Mouse (Mus musculus) midbrain, embryonic 13.5 days (tissue): ENCODE results near the gene Dapl1. TPM values are rescaled to one million over a fixed set of nuclear protein-coding genes. Genes with fewer than 3 reads are reported as not detected.
A peak's percentile ranks its signal among the peaks of the same experiment; 100 is the strongest.

Experiments
- ATAC-seq: fragments of 200-750 bp; cut with Nextera tagmentation; 2 replicates; pipeline ENCODE4 v1.8.0; 2017; ENCODE audit warnings: mild to moderate bottlenecking, moderate TSS enrichment, moderate library complexity
- H3K27ac ChIP-seq: fragments of 300-500 bp; sonication (generic); 2 replicates; pipeline ENCODE4 v1.5.1; 2015; ENCODE audit warnings: inconsistent platforms, mild to moderate bottlenecking, moderate library complexity
- H3K27me3 ChIP-seq: fragments of 300-500 bp; sonication (generic); 2 replicates; pipeline ENCODE4 v1.6.1; 2015; ENCODE audit warnings: mild to moderate bottlenecking, inconsistent platforms
- H3K36me3 ChIP-seq: fragments of 300-500 bp; sonication (generic); 2 replicates; pipeline ENCODE4 v1.6.1; 2015; ENCODE audit warnings: mild to moderate bottlenecking, inconsistent platforms
- H3K4me1 ChIP-seq: fragments of 300-500 bp; sonication (generic); replicated peaks from 2 replicates; pipeline ENCODE4 v1.6.1; 2015; ENCODE audit warnings: inconsistent platforms
- H3K4me2 ChIP-seq: fragments of 300-500 bp; sonication (generic); replicated peaks from 2 replicates; pipeline ENCODE4 v1.6.1; 2015; ENCODE audit warnings: moderate library complexity, mild to moderate bottlenecking, inconsistent platforms
- H3K4me3 ChIP-seq: fragments of 300-500 bp; sonication (generic); replicated peaks from 2 replicates; pipeline ENCODE4 v1.5.1; 2015; ENCODE audit warnings: mild to moderate bottlenecking, inconsistent platforms
- H3K9ac ChIP-seq: fragments of 300-500 bp; sonication (generic); replicated peaks from 2 replicates; pipeline ENCODE4 v1.6.1; 2015; ENCODE audit warnings: mild to moderate bottlenecking, inconsistent platforms
- H3K9me3 ChIP-seq: fragments of 300-500 bp; sonication (generic); 2 replicates; pipeline ENCODE4 v1.6.1; 2016; ENCODE audit warnings: mild to moderate bottlenecking, inconsistent platforms
- WGBS: fragments of 180-500 bp; shearing (Covaris S2); methylation state at CpG from one replicate; pipeline ENCODE4 v1.1.7; 2015; 5-methylcytosine and 5-hydroxymethylcytosine counted together
- polyA plus RNA-seq: library from polyadenylated mRNA; unstranded; fragments of >200 nt; fragmentation: Nextera tagmentation; extraction: Ambion mirVana; gene quantifications from 2 replicates; pipeline ENCODE4 v1.2.1, GENCODE M21; 2015

Dapl1 gene
- polyA plus RNA-seq, 1 experiment from 2014 or later, result 0.50 TPM

- ATAC-seq, result no peak
- Histone ChIP-seq H3K4me1 (no peaks in the 10 kb centered on the region), H3K27ac (no peak overlapping the region), H3K4me2 (no peak overlapping the region), H3K4me3 (no peak overlapping the region), H3K36me3 (no peaks in the 10 kb centered on the region), H3K27me3 (no peaks in the 10 kb centered on the region), H3K9me3 (no peaks in the 10 kb centered on the region), H3K9ac (no peak overlapping the region)
- 60% methylated on average over 3 of the region's 3 CpGs for WGBS
These were observed 32.4 kb upstream of the Dapl1 start for GRCm38 (mm10) chr2:59452102-59452501.

- ATAC-seq, result no peak
- 91% methylated on average over 6 of the region's 6 CpGs for WGBS
These were observed 22.4 kb upstream of the Dapl1 start for GRCm38 (mm10) chr2:59462086-59462485.

GRCm38 (mm10) chr2:59463428-59464182, 20.8 kb upstream of the Dapl1 start:
- Histone ChIP-seq H3K4me1 (0 out of 2 replicates have a peak, but pooled peaks cover 3% of the 10 kb centered on the region), H3K4me2 (no peak overlapping the region), H3K27ac (no peak overlapping the region), H3K9me3 (no peaks in the 10 kb centered on the region), H3K4me3 (no peak overlapping the region), H3K27me3 (no peaks in the 10 kb centered on the region), H3K9ac (no peak overlapping the region), H3K36me3 (no peaks in the 10 kb centered on the region)
- no peak for ATAC-seq
- 76% methylated on average over 12 of the region's 12 CpGs for WGBS

More at GRCm38 (mm10) chr2:59462086-59462485, 22.4 kb upstream of the Dapl1 start:
- Histone ChIP-seq H3K27ac (no peak overlapping the region), H3K9me3 (no peaks in the 10 kb centered on the region), H3K27me3 (no peaks in the 10 kb centered on the region), H3K36me3 (no peaks in the 10 kb centered on the region), H3K4me3 (no peak overlapping the region), H3K9ac (no peak overlapping the region), H3K4me2 (no peak overlapping the region), H3K4me1 (0 out of 2 replicates have a peak, but pooled peaks cover 3% of the 10 kb centered on the region)

- Histone ChIP-seq H3K4me2 (no peak overlapping the region), H3K36me3 (no peaks in the 10 kb centered on the region), H3K9me3 (no peaks in the 10 kb centered on the region), H3K4me1 (0 out of 2 replicates have a peak, but pooled peaks cover 3% of the 10 kb centered on the region), H3K27ac (no peak overlapping the region), H3K4me3 (no peak overlapping the region), H3K27me3 (no peaks in the 10 kb centered on the region), H3K9ac (no peak overlapping the region)
- no peak for ATAC-seq
- WGBS, result 31% methylated on average over 5 of the region's 5 CpGs
These were observed 18.8 kb upstream of the Dapl1 start for GRCm38 (mm10) chr2:59465671-59466070.

- Histone ChIP-seq H3K4me3 (no peak overlapping the region), H3K4me1 (0 out of 2 replicates have a peak, but pooled peaks cover 7% of the 10 kb centered on the region), H3K27me3 (no peaks in the 10 kb centered on the region), H3K4me2 (no peak overlapping the region), H3K9ac (no peak overlapping the region), H3K36me3 (no peaks in the 10 kb centered on the region), H3K9me3 (no peaks in the 10 kb centered on the region), H3K27ac (no peak overlapping the region)
- 89% methylated on average over 5 of the region's 5 CpGs for WGBS
- ATAC-seq, result no peak
These were observed 18.1 kb upstream of the Dapl1 start for GRCm38 (mm10) chr2:59466358-59466757.

GRCm38 (mm10) chr2:59467085-59467484, 17.4 kb upstream of the Dapl1 start:
- 76% methylated on average over 4 of the region's 4 CpGs for WGBS
- Histone ChIP-seq H3K27ac (no peak overlapping the region), H3K9ac (no peak overlapping the region), H3K36me3 (no peaks in the 10 kb centered on the region), H3K4me2 (no peak overlapping the region), H3K4me3 (no peak overlapping the region), H3K27me3 (no peaks in the 10 kb centered on the region), H3K9me3 (no peaks in the 10 kb centered on the region), H3K4me1 (0 out of 2 replicates have a peak, but pooled peaks cover 7% of the 10 kb centered on the region)
- ATAC-seq, result no peak

- 88% methylated on average over 6 of the region's 6 CpGs for WGBS
- no peak overlapping the region for H3K9ac ChIP-seq
- H3K4me2 ChIP-seq, result no peak overlapping the region
- 0 out of 2 replicates have a peak, but pooled peaks cover 7% of the 10 kb centered on the region for H3K4me1 ChIP-seq
- H3K4me3 ChIP-seq, result no peak overlapping the region
- H3K36me3 ChIP-seq, result no peaks in the 10 kb centered on the region
- no peak for ATAC-seq
- H3K27me3 ChIP-seq, result no peaks in the 10 kb centered on the region
- no peaks in the 10 kb centered on the region for H3K9me3 ChIP-seq
- no peak overlapping the region for H3K27ac ChIP-seq
These were observed 16.5 kb upstream of the Dapl1 start for GRCm38 (mm10) chr2:59467976-59468375.

GRCm38 (mm10) chr2:59469590-59470245, 14.7 kb upstream of the Dapl1 start:
- H3K4me1 ChIP-seq, result 0 out of 2 replicates have a peak, but pooled peaks cover 3% of the 10 kb centered on the region
- no peaks in the 10 kb centered on the region for H3K9me3 ChIP-seq
- no peak overlapping the region for H3K4me2 ChIP-seq
- H3K27me3 ChIP-seq, result no peaks in the 10 kb centered on the region
- no peak for ATAC-seq
- no peaks in the 10 kb centered on the region for H3K36me3 ChIP-seq
- no peak overlapping the region for H3K9ac ChIP-seq
- no peak overlapping the region for H3K4me3 ChIP-seq
- WGBS, result 56% methylated on average over 8 of the region's 8 CpGs
- H3K27ac ChIP-seq, result no peak overlapping the region

GRCm38 (mm10) chr2:59470326-59471031, 14.0 kb upstream of the Dapl1 start:
- no peak overlapping the region for H3K9ac ChIP-seq
- H3K4me3 ChIP-seq, result no peak overlapping the region
- no peaks in the 10 kb centered on the region for H3K36me3 ChIP-seq
- 0 out of 2 replicates have a peak, but pooled peaks cover 3% of the 10 kb centered on the region for H3K4me1 ChIP-seq
- 69% methylated on average over 11 of the region's 11 CpGs for WGBS
- no peak overlapping the region for H3K4me2 ChIP-seq
- ATAC-seq, result no peak
- H3K9me3 ChIP-seq, result no peaks in the 10 kb centered on the region
- H3K27me3 ChIP-seq, result no peaks in the 10 kb centered on the region
- H3K27ac ChIP-seq, result 0 out of 2 replicates have a peak overlapping the region, but pooled peaks have one; percentile 14

- WGBS, result 61% methylated on average over 15 of the region's 15 CpGs
- no peak overlapping the region for H3K4me2 ChIP-seq
- ATAC-seq, result no peak
- H3K36me3 ChIP-seq, result no peaks in the 10 kb centered on the region
- H3K9ac ChIP-seq, result no peak overlapping the region
- no peak overlapping the region for H3K4me3 ChIP-seq
- H3K4me1 ChIP-seq, result 0 out of 2 replicates have a peak, but pooled peaks cover 3% of the 10 kb centered on the region
- H3K27ac ChIP-seq, result no peak overlapping the region
- no peaks in the 10 kb centered on the region for H3K9me3 ChIP-seq
- no peaks in the 10 kb centered on the region for H3K27me3 ChIP-seq
These were observed 13.2 kb upstream of the Dapl1 start for GRCm38 (mm10) chr2:59471051-59471948.

GRCm38 (mm10) chr2:59474336-59474735, 10.1 kb upstream of the Dapl1 start:
- H3K4me3 ChIP-seq, result no peak overlapping the region
- H3K4me1 ChIP-seq, result 0 out of 2 replicates have a peak, but pooled peaks cover 3% of the 10 kb centered on the region
- ATAC-seq, result no peak
- H3K9me3 ChIP-seq, result no peaks in the 10 kb centered on the region
- no peak overlapping the region for H3K9ac ChIP-seq
- H3K36me3 ChIP-seq, result no peaks in the 10 kb centered on the region
- no peaks in the 10 kb centered on the region for H3K27me3 ChIP-seq
- no peak overlapping the region for H3K27ac ChIP-seq
- WGBS, result 90% methylated on average over 4 of the region's 4 CpGs
- H3K4me2 ChIP-seq, result no peak overlapping the region
